Mouse (Mus musculus): ENCODE data around the gene Aplf.

Aplf gene

GRCm38 (mm10) chr6:87671771-87672517 is at the start of gene Aplf:
TSS of gene Aplf (minus strand) at chr6:87672193.
- in situ Hi-C loops (cut with MboI, MseI): loop anchor here in 1 of 2 experiments (25.0 kb wide), 1 partner anchor 210 kb away; no protein-coding TSS in a partner anchor

GRCm38 (mm10) chr6:87714091-87714490 is 42.1 kb upstream of the Aplf start:
- in situ Hi-C loops (cut with MboI, MseI): no loop called here

GRCm38 (mm10) chr6:87712311-87712710 is 40.3 kb upstream of the Aplf start:
- in situ Hi-C loops (cut with MboI, MseI): no loop called here

- in situ Hi-C loops (cut with MboI, MseI): no loop called here
Observed at GRCm38 (mm10) chr6:87706246-87706645, 34.3 kb upstream of the Aplf start.

- in situ Hi-C loops (cut with MboI, MseI): no loop called here
Observed at GRCm38 (mm10) chr6:87696544-87696943, 24.6 kb upstream of the Aplf start.

- in situ Hi-C loops (cut with MboI, MseI): no loop called here
Observed at GRCm38 (mm10) chr6:87695947-87696346, 24.0 kb upstream of the Aplf start.

- in situ Hi-C loops (cut with MboI, MseI): no loop called here
Observed at GRCm38 (mm10) chr6:87680418-87680817, 8.4 kb upstream of the Aplf start.

- in situ Hi-C loops (cut with MboI, MseI): loop anchor here in 1 of 2 experiments (25.0 kb wide), 1 partner anchor 210 kb away; no protein-coding TSS in a partner anchor
Observed at GRCm38 (mm10) chr6:87672661-87673060, 668 bp upstream of the Aplf start.

GRCm38 (mm10) chr6:87671353-87671752 is 640 bp downstream of the Aplf start:
- in situ Hi-C loops (cut with MboI, MseI): loop anchor here in 1 of 2 experiments (25.0 kb wide), 1 partner anchor 209 kb away; no protein-coding TSS in a partner anchor

- in situ Hi-C loops (cut with MboI, MseI): loop anchor here (10.0 to 25.0 kb wide), 3 partner anchors 105 to 208 kb away; no protein-coding TSS in a partner anchor
Observed at GRCm38 (mm10) chr6:87669894-87670588, 2.0 kb downstream of the Aplf start.

GRCm38 (mm10) chr6:87668733-87669132 is 3.3 kb downstream of the Aplf start:
- in situ Hi-C loops (cut with MboI, MseI): loop anchor here (10.0 to 25.0 kb wide), 3 partner anchors 104 to 206 kb away; no protein-coding TSS in a partner anchor

- in situ Hi-C loops (cut with MboI, MseI): loop anchor here (10.0 to 25.0 kb wide), 3 partner anchors 103 to 206 kb away; no protein-coding TSS in a partner anchor
Observed at GRCm38 (mm10) chr6:87667804-87668203, 4.2 kb downstream of the Aplf start.

GRCm38 (mm10) chr6:87663445-87663844 is 8.5 kb downstream of the Aplf start:
- in situ Hi-C loops (cut with MboI, MseI): loop anchor here (10.0 to 25.0 kb wide), 3 partner anchors 99 to 201 kb away; no protein-coding TSS in a partner anchor

- in situ Hi-C loops (cut with MboI, MseI): loop anchor here (10.0 to 25.0 kb wide), 3 partner anchors 97 to 200 kb away; no protein-coding TSS in a partner anchor
Observed at GRCm38 (mm10) chr6:87662197-87662596, 9.8 kb downstream of the Aplf start.

- in situ Hi-C loops (cut with MboI, MseI): loop anchor here (10.0 to 25.0 kb wide), 3 partner anchors 97 to 199 kb away; no protein-coding TSS in a partner anchor
Observed at GRCm38 (mm10) chr6:87661707-87662106, 10.3 kb downstream of the Aplf start.

- in situ Hi-C loops (cut with MboI, MseI): loop anchor here in 1 of 2 experiments (25.0 kb wide), 1 partner anchor 197 kb away; no protein-coding TSS in a partner anchor
Observed at GRCm38 (mm10) chr6:87658816-87659215, 13.2 kb downstream of the Aplf start.

GRCm38 (mm10) chr6:87653904-87654638 is 17.9 kb downstream of the Aplf start:
- in situ Hi-C loops (cut with MboI, MseI): loop anchor here in 1 of 2 experiments (25.0 kb wide), 1 partner anchor 192 kb away; no protein-coding TSS in a partner anchor

- in situ Hi-C loops (cut with MboI, MseI): loop anchor here in 1 of 2 experiments (25.0 kb wide), 1 partner anchor 191 kb away; no protein-coding TSS in a partner anchor
Observed at GRCm38 (mm10) chr6:87653478-87653877, 18.5 kb downstream of the Aplf start.

- in situ Hi-C loops (cut with MboI, MseI): loop anchor here in 1 of 2 experiments (25.0 kb wide), 1 partner anchor 190 kb away; no protein-coding TSS in a partner anchor
Observed at GRCm38 (mm10) chr6:87652670-87653069, 19.3 kb downstream of the Aplf start.

GRCm38 (mm10) chr6:87651787-87652186 is 20.2 kb downstream of the Aplf start:
- in situ Hi-C loops (cut with MboI, MseI): loop anchor here in 1 of 2 experiments (25.0 kb wide), 1 partner anchor 189 kb away; no protein-coding TSS in a partner anchor

- in situ Hi-C loops (cut with MboI, MseI): no loop called here
Observed at GRCm38 (mm10) chr6:87638134-87638660, 33.8 kb downstream of the Aplf start.

All from T-helper 17 cell (primary cell).